ENCODE assay signal across 8 mouse cellular contexts in the genomic region with DNA sequence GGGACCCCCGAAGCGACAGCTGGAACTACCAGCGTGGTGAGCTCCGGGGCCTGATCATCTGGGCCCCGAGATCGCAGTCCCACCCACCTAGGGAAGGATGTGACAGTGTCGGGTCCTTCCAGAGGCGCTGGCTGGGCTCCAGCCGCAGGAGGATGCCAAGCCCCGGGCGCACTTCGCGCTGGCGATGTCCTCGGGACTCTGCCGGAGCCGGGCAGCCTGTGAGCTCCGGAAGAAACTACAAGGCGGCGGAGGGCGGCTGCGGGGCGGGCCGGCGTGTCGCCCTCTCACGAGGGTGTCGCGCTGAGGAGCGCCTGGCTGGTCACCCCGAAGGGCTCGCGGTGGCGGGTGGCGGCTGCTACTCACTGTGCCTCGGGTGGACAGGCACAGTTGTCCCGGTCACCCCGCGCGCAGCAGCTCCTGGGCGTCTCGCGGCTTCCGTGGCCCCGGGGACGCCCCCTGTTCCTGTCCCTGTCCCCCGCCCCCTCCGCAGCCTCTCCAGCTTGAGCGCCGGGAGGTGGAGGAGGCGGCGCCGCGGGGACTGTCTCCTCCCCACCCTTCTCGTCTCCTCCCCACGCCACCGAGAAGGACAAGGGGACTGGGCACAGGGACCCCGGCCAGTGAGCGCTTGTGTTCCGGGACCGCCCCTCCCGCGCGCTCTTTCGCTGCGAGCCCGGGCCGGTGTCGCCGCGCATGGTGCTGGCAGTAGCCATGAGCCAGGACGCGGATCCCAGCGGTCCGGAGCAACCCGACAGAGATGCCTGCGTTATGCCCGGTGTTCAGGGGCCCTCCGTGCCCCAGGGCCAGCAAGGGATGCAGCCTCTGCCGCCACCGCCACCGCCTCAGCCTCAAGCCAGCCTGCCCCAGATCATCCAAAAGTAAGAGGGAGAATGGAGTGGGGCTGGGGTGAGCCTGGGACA. TPM values are rescaled to one million over a fixed set of nuclear protein-coding genes. Genes with fewer than 3 reads are reported as not detected.
DNase-seq lines count a peak whose midpoint lies in the region; TF ChIP-seq lines count a peak whose summit lies in the region.

A gene (plus strand): TSS at position 589 of the 917 bp plus-strand sequence.

- peaks cover 20% of the 10 kb centered on the region for H3K27me3 ChIP-seq in spleen, adult 2 months (ENCODE audit: control insufficient read depth, insufficient read depth, low read length)
- peaks cover 17% of the 10 kb centered on the region for H3K27me3 ChIP-seq in liver, adult 2 months (ENCODE audit: control insufficient read depth, insufficient read depth, low read length)

- H3K36me3 ChIP-seq in spleen, adult 2 months (ENCODE audit: control insufficient read depth, insufficient read depth, low read length), result no peaks in the 10 kb centered on the region
- H3K36me3 ChIP-seq in liver, adult 2 months (ENCODE audit: control insufficient read depth, insufficient read depth, low read length), result no peaks in the 10 kb centered on the region

- peak within 1 kb of the TSS; percentile 35; the same call in 1 of the 2 replicates for H3K4me3 ChIP-seq in spleen, adult 2 months (ENCODE audit: extremely low read depth, insufficient read depth, insufficient read length)
- H3K4me3 ChIP-seq in cortical plate, adult 2 months (ENCODE audit: insufficient read depth, low read length), result peak within 1 kb of the TSS; percentile 40
- H3K4me3 ChIP-seq in liver, adult 2 months (ENCODE audit: insufficient read depth, low read depth, low read length), result peak within 1 kb of the TSS; percentile 10; the same call in 1 of the 2 replicates

- WGBS in spleen, adult 2 months, result 2% methylated on average over 78 of the region's 82 CpGs
- 1% methylated on average over 77 of the region's 82 CpGs for WGBS in liver, adult 2 months

- DNase-seq in spleen, adult 2 months (ENCODE audit: low read depth in 1 of 2, low spot score in 2 of 2), result no peak
- no peak for DNase-seq in spleen, postnatal 36 days (ENCODE audit: low spot score in 2 of 2)
- DNase-seq in gastrocnemius, postnatal 4 days (ENCODE audit: low spot score in 2 of 2), result peak; percentile 42 to 55
- DNase-seq in induced T-regulatory cell, adult 2 months (ENCODE audit: low read depth), result peak; percentile 45
- no peak for DNase-seq in liver, adult 2 months (ENCODE audit: extremely low read depth, low read depth, low spot score)
- peak; percentile 4 to 10 for DNase-seq in natural killer cell, adult 2 months (ENCODE audit: low spot score in 2 of 2)
- DNase-seq in yolk sac, embryonic 10.5 days (ENCODE audit: low spot score), result peak; percentile 43

- no peaks in the 10 kb centered on the region for H3K79me2 ChIP-seq in liver, adult 2 months (ENCODE audit: control insufficient read depth, insufficient read depth, low read length)

- peaks cover 8% of the 10 kb centered on the region; the same call in 1 of the 2 replicates for H3K4me1 ChIP-seq in spleen, adult 2 months (ENCODE audit: control insufficient read depth, insufficient read depth, insufficient read length)
- H3K4me1 ChIP-seq in cortical plate, adult 2 months (ENCODE audit: control insufficient read depth, insufficient read depth, low read length), result peaks cover 2% of the 10 kb centered on the region; the same call in 1 of the 2 replicates
- H3K4me1 ChIP-seq in liver, adult 2 months (ENCODE audit: control insufficient read depth, insufficient read depth, low read length), result no peaks in the 10 kb centered on the region

- no peak for TF ChIP-seq CTCF in spleen, adult 2 months (IDR thresholded peaks at IDR 0.05; ENCODE audit: extremely low read depth, insufficient read depth, insufficient read length, insufficient replicate concordance)
- TF ChIP-seq CTCF in cortical plate, adult 2 months (IDR thresholded peaks at IDR 0.05; ENCODE audit: extremely low read depth, insufficient read depth, low read length), result no peak
- TF ChIP-seq CTCF in liver, adult 2 months (IDR thresholded peaks at IDR 0.05; ENCODE audit: low read depth, low read length), result no peak

- no peak within 1 kb of the TSS; the same call in 1 of the 2 replicates for H3K9ac ChIP-seq in liver, adult 2 months (ENCODE audit: low read depth, low read length)

- TF ChIP-seq POLR2A in spleen, adult 2 months (IDR thresholded peaks at IDR 0.05; ENCODE audit: low read depth, low read length), result no peak
- no peak for TF ChIP-seq POLR2A in cortical plate, adult 2 months (IDR thresholded peaks at IDR 0.05; ENCODE audit: extremely low read depth, insufficient read depth, low read length)
- no peak for TF ChIP-seq POLR2A in liver, adult 2 months (IDR thresholded peaks at IDR 0.05; ENCODE audit: extremely low read depth, insufficient read depth, low read length)

- H3K27ac ChIP-seq in spleen, adult 2 months (ENCODE audit: insufficient read depth, low read length), result no peak within 1 kb of the TSS
- H3K27ac ChIP-seq in cortical plate, adult 2 months (ENCODE audit: insufficient read depth, low read length), result no peak within 1 kb of the TSS
- no peak within 1 kb of the TSS for H3K27ac ChIP-seq in liver, adult 2 months (replicated peaks; ENCODE audit: insufficient read depth, low read depth, low read length)

RNA-seq across cellular contexts. Expression of the gene that starts here (rescaled TPM):
- polyA plus RNA-seq in spleen, adult 2 months (2012; rRNA removed), result 0.12 and 0.22 TPM in 2 replicates
- polyA plus RNA-seq in cortical plate, adult 2 months (2012; rRNA removed), result 2.8 and 3.1 TPM in 2 replicates
- total RNA-seq in gastrocnemius, postnatal 4 days (2021), result 10 to 100 TPM; 53.7 to 62.8 TPM
- total RNA-seq in liver, adult 2 months (2014; rRNA removed), result 1.7 and 1.8 TPM in 2 replicates
- 0.31 and 0.45 TPM in 2 replicates for polyA plus RNA-seq in liver, adult 2 months (2012; rRNA removed)

Comparison
In these comparisons a context has a peak if more than half of its experiments do, and no peak if none do; other contexts are left out.
1. RNA of the gene that starts here (total RNA-seq): 53.7 to 62.8 TPM in gastrocnemius, postnatal 4 days; 1.7 to 1.8 TPM in liver, adult 2 months; every median in the first group is over 10 times any median in the second.
2. DNase-seq: peak in gastrocnemius, postnatal 4 days (2 of 2), induced T-regulatory cell, adult 2 months (single experiment), natural killer cell, adult 2 months (2 of 2) and yolk sac, embryonic 10.5 days (single experiment); none in spleen, adult 2 months (0 of 2), spleen, postnatal 36 days (0 of 2) and liver, adult 2 months (single experiment).
3. Peak in every context shown above with its lines, with median percentiles within 50 percentile points of each other: H3K4me3 ChIP-seq.